Comparison of ENCODE assay signal across 17 mouse cellular contexts in the genomic region with DNA sequence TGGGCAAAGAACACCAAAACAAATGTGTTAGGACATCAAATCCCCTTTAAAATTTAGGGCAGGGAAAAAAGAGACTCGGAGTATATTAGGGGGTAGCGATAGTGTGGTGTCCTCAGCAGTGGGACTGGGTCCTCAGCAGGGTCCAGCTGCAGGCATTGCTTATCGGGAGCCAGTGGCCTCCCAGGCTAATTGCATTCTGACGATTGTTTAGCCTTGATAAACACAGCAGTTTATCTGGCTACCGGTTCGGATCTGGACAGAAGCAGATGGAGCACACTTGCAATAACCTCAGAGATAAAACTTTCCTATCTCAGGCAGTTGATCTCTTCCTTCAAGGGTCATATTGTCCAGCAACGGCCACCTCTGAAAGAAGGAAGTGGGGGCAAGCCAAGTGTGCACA.
DNase-seq lines count a peak whose midpoint lies in the region; ATAC-seq lines count a peak whose summit lies in the region.
"Had no signal": no experiment of that assay in that cellular context is flagged by ENCODE, and none has a peak within 500 bp of the region (broad histone marks: within the 10 kb centered on the region; RNA-seq: fewer than 3 reads in every experiment).

No protein-coding gene starts in this region.

- ATAC-seq in heart, embryonic 12.5 days (ENCODE audit: insufficient number of reproducible peaks, low FRiP score), result peak; percentile 63
- peak; percentile 28; the same call in 1 of the 2 replicates for ATAC-seq in common myeloid progenitor, adult 5-6 weeks (replicated peaks; ENCODE audit: low read depth, poor library complexity, severe bottlenecking)
- ATAC-seq: forebrain, embryonic 14.5 days; hindbrain, postnatal 0 days; midbrain, embryonic 16.5 days had no signal

- DNase-seq in heart, postnatal 4 days, result no peak
- peak; percentile 88 for DNase-seq in 416B (ENCODE audit: low read depth)
- DNase-seq in kidney, postnatal 10 days, result no peak
- DNase-seq in cerebellum, postnatal 25 days, result no peak
- DNase-seq: cerebellum, postnatal 10 days; kidney, adult 18-20 months; kidney, postnatal 25 days; thymus, adult 18-20 months had no signal

- WGBS in heart, embryonic 12.5 days, result 17% methylated on average over 7 of the region's 7 CpGs
- WGBS in macrophage (ENCODE audit: missing documents), result 52% methylated on average over 7 of the region's 7 CpGs

- H3K4me3 ChIP-seq in heart, embryonic 12.5 days, result no peak overlapping the region
- H3K4me3 ChIP-seq in macrophage (ENCODE audit: inconsistent target), result no peak overlapping the region
- H3K4me3 ChIP-seq: erythroblast, embryonic 14.5 days; limb, embryonic 12.5 days; megakaryocyte, embryonic 14.5 days had no signal

- H3K27ac ChIP-seq in heart, embryonic 12.5 days (ENCODE audit: poor library complexity, severe bottlenecking), result peak overlapping the region; percentile 67; the same call in 1 of the 2 replicates
- 0 out of 2 replicates have a peak overlapping the region, but pooled peaks have one; percentile 5 for H3K27ac ChIP-seq in macrophage
- H3K27ac ChIP-seq: hindbrain, postnatal 0 days; limb, embryonic 12.5 days had no signal

- H3K36me3 ChIP-seq in heart, embryonic 12.5 days, result no peaks in the 10 kb centered on the region
- no peaks in the 10 kb centered on the region for H3K36me3 ChIP-seq in macrophage (ENCODE audit: inconsistent target)
- H3K36me3 ChIP-seq: limb, embryonic 12.5 days had no signal

- no peak overlapping the region for H3K9ac ChIP-seq in heart, embryonic 12.5 days
- H3K9ac ChIP-seq: limb, embryonic 12.5 days had no signal

- peaks cover 3% of the 10 kb centered on the region; the same call in 1 of the 2 replicates for H3K9me3 ChIP-seq in heart, embryonic 12.5 days (replicated peaks)
- H3K9me3 ChIP-seq: limb, embryonic 12.5 days had no signal

- H3K79me2 ChIP-seq in macrophage (ENCODE audit: inconsistent target), result no peaks in the 10 kb centered on the region

- peaks cover 29% of the 10 kb centered on the region for H3K4me1 ChIP-seq in heart, embryonic 12.5 days (replicated peaks)

- H3K4me2 ChIP-seq in heart, embryonic 12.5 days, result no peak overlapping the region
- H3K4me2 ChIP-seq: limb, embryonic 12.5 days had no signal

- no peaks in the 10 kb centered on the region; the same call in 1 of the 2 replicates for H3K27me3 ChIP-seq in heart, embryonic 12.5 days (replicated peaks)
